Mouse (Mus musculus): ENCODE measurements around the gene Ralgps2.
A peak's percentile ranks its signal among the peaks of the same experiment; 100 is the strongest.

The Ralgps2 gene

GRCm38 (mm10) chr1:156909265-156909664 lies 30.2 kb downstream of the Ralgps2 start:
- DNase-seq (ENCODE audit: low read depth in 2 of 2, low spot score in 2 of 2), result no peak

- no peak for DNase-seq (ENCODE audit: low read depth in 2 of 2, low spot score in 2 of 2)
Observed at GRCm38 (mm10) chr1:156905660-156906059, 33.8 kb downstream of the Ralgps2 start.

GRCm38 (mm10) chr1:156903899-156904298 lies 35.5 kb downstream of the Ralgps2 start:
- no peak for DNase-seq (ENCODE audit: low read depth in 2 of 2, low spot score in 2 of 2)

GRCm38 (mm10) chr1:156901689-156902088 lies 37.7 kb downstream of the Ralgps2 start:
- DNase-seq (ENCODE audit: low read depth in 2 of 2, low spot score in 2 of 2), result peak in 1 of 2 experiments; percentile 15

- DNase-seq (ENCODE audit: low read depth in 2 of 2, low spot score in 2 of 2), result no peak
Observed at GRCm38 (mm10) chr1:156891561-156891960, 47.9 kb downstream of the Ralgps2 start.

- no peak for DNase-seq (ENCODE audit: low read depth in 2 of 2, low spot score in 2 of 2)
Observed at GRCm38 (mm10) chr1:156888830-156889229, 50.6 kb downstream of the Ralgps2 start.

- DNase-seq (ENCODE audit: low read depth in 2 of 2, low spot score in 2 of 2), result no peak
Observed at GRCm38 (mm10) chr1:156885879-156886278, 53.5 kb downstream of the Ralgps2 start.

- no peak for DNase-seq (ENCODE audit: low read depth in 2 of 2, low spot score in 2 of 2)
Observed at GRCm38 (mm10) chr1:156884782-156885181, 54.6 kb downstream of the Ralgps2 start.

GRCm38 (mm10) chr1:156870616-156871015 lies 68.8 kb downstream of the Ralgps2 start:
- no peak for DNase-seq (ENCODE audit: low read depth in 2 of 2, low spot score in 2 of 2)

- no peak for DNase-seq (ENCODE audit: low read depth in 2 of 2, low spot score in 2 of 2)
Observed at GRCm38 (mm10) chr1:156870028-156870427, 69.4 kb downstream of the Ralgps2 start.

GRCm38 (mm10) chr1:156864240-156864639 lies 75.2 kb downstream of the Ralgps2 start:
- DNase-seq (ENCODE audit: low read depth in 2 of 2, low spot score in 2 of 2), result no peak

GRCm38 (mm10) chr1:156863726-156864125 lies 75.7 kb downstream of the Ralgps2 start:
- DNase-seq (ENCODE audit: low read depth in 2 of 2, low spot score in 2 of 2), result no peak

GRCm38 (mm10) chr1:156861475-156862043 lies 77.9 kb downstream of the Ralgps2 start:
- no peak for DNase-seq (ENCODE audit: low read depth in 2 of 2, low spot score in 2 of 2)

- DNase-seq (ENCODE audit: low read depth in 2 of 2, low spot score in 2 of 2), result no peak
Observed at GRCm38 (mm10) chr1:156860266-156860665, 79.2 kb downstream of the Ralgps2 start.

GRCm38 (mm10) chr1:156859711-156860250 lies 79.6 kb downstream of the Ralgps2 start:
- no peak for DNase-seq (ENCODE audit: low read depth in 2 of 2, low spot score in 2 of 2)

GRCm38 (mm10) chr1:156859156-156859555 lies 80.3 kb downstream of the Ralgps2 start:
- no peak for DNase-seq (ENCODE audit: low read depth in 2 of 2, low spot score in 2 of 2)

GRCm38 (mm10) chr1:156856666-156857065 lies 82.8 kb downstream of the Ralgps2 start:
- DNase-seq (ENCODE audit: low read depth in 2 of 2, low spot score in 2 of 2), result no peak

GRCm38 (mm10) chr1:156854558-156854957 lies 84.9 kb downstream of the Ralgps2 start:
- no peak for DNase-seq (ENCODE audit: low read depth in 2 of 2, low spot score in 2 of 2)

- no peak for DNase-seq (ENCODE audit: low read depth in 2 of 2, low spot score in 2 of 2)
Observed at GRCm38 (mm10) chr1:156852872-156853271, 86.6 kb downstream of the Ralgps2 start.

- no peak for DNase-seq (ENCODE audit: low read depth in 2 of 2, low spot score in 2 of 2)
Observed at GRCm38 (mm10) chr1:156852409-156852808, 87.0 kb downstream of the Ralgps2 start.

- no peak for DNase-seq (ENCODE audit: low read depth in 2 of 2, low spot score in 2 of 2)
Observed at GRCm38 (mm10) chr1:156847098-156847497, 92.3 kb downstream of the Ralgps2 start.

- no peak for DNase-seq (ENCODE audit: low read depth in 2 of 2, low spot score in 2 of 2)
Observed at GRCm38 (mm10) chr1:156841625-156842339, 97.6 kb downstream of the Ralgps2 start.

- DNase-seq (ENCODE audit: low read depth in 2 of 2, low spot score in 2 of 2), result no peak
Observed at GRCm38 (mm10) chr1:156838695-156839094, 100.7 kb downstream of the Ralgps2 start.

Data from CD8-positive naive resting alpha-beta T cell, adult 2 months (primary cell).